Mouse (Mus musculus) forebrain, embryonic 10.5 days (tissue): ENCODE measurements around the gene Tmem30a. TPM values are rescaled to one million over a fixed set of nuclear protein-coding genes. Genes with fewer than 3 reads are reported as not detected.

Experiments used
- DNase-seq: peaks from one replicate; pipeline ENCODE4 v3.0.0-alpha.2; 2017; ENCODE audit warnings: low spot score; ENCODE audit errors: extremely low spot score
- H3K27ac ChIP-seq: fragments of 300-500 bp; sonication (generic); 2 replicates; pipeline ENCODE4 v1.5.1; 2016; ENCODE audit warnings: mild to moderate bottlenecking
- H3K27me3 ChIP-seq: fragments of 300-500 bp; sonication (generic); 2 replicates; pipeline ENCODE4 v1.6.1; 2016; ENCODE audit warnings: mild to moderate bottlenecking; ENCODE audit not compliant: poor library complexity, severe bottlenecking
- H3K36me3 ChIP-seq: fragments of 300-500 bp; sonication (generic); replicated peaks from 2 replicates; pipeline ENCODE4 v1.6.1; 2016; ENCODE audit warnings: mild to moderate bottlenecking, moderate library complexity
- H3K4me1 ChIP-seq: fragments of 300-500 bp; sonication (generic); 2 replicates; pipeline ENCODE4 v1.6.1; 2016
- H3K4me3 ChIP-seq: fragments of 300-500 bp; sonication (generic); 2 replicates; pipeline ENCODE4 v1.5.1; 2016; ENCODE audit warnings: mild to moderate bottlenecking, moderate library complexity
- H3K9me3 ChIP-seq: fragments of 300-500 bp; sonication (generic); 2 replicates; pipeline ENCODE4 v1.6.1; 2016; ENCODE audit warnings: mild to moderate bottlenecking, moderate library complexity
- WGBS: fragments of 180-500 bp; shearing (Covaris S2); methylation state at CpG from one replicate; pipeline ENCODE4 v1.1.7; 2016; 5-methylcytosine and 5-hydroxymethylcytosine counted together
- polyA plus RNA-seq: library from polyadenylated mRNA; unstranded; fragments of >200 nt; fragmentation: Nextera tagmentation; extraction: Ambion mirVana; gene quantifications from 2 replicates; pipeline ENCODE4 v1.2.1, GENCODE M21; 2016

Tmem30a gene
- polyA plus RNA-seq, 1 experiment from 2014 or later: 49.5 TPM

DNA sequence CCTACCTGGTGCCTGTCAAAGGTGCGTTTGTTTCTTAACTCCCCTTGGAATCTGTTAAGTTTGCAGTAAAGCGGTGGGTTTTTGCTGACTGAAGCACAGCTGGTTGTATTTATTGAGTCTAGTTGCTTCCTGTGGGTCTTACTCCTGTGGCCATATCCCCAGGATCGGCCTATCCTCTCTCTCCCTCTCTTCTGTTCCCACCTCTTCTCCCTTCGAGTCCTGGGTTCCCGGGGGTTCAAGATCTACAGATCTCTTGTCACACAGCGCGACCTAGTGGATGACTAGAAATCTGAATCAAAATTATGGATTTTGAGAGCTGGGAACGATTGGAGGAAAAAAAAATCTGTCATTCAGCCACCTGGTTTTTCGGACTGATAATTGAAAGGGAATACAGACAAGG lies 72.3 kb downstream of the Tmem30a start:
- 11% methylated on average over 9 of the region's 9 CpGs for WGBS
- Histone ChIP-seq H3K27me3 (peaks cover 65% of the 10 kb centered on the region), H3K4me3 (no peak overlapping the region), H3K4me1 (peaks cover 46% of the 10 kb centered on the region), H3K9me3 (peaks cover 4% of the 10 kb centered on the region; the same call in 1 of the 2 replicates), H3K27ac (no peak overlapping the region), H3K36me3 (no peaks in the 10 kb centered on the region)
- peak; percentile 63 for DNase-seq

DNA sequence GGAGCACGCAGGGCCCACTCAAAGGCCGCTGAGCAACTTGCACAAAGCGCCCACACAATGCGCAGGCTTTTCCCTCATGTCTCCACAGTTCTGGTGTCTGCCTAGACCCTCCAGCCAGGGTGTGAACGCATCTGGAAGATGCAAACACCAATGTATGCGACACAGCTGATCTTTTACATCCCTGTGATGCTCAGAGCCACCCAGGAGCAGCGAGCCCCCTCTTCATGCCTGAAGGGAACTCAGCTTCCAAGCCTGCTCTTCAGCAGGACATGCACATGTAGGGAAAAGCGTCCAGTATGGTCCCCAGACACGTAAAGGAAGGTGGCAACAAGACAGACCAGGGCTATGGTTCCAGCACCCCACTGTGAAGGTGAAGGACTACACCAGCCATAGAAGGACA lies 73.2 kb downstream of the Tmem30a start:
- H3K36me3 ChIP-seq: no peaks in the 10 kb centered on the region
- DNase-seq: no peak
- peaks cover 73% of the 10 kb centered on the region for H3K27me3 ChIP-seq
- peak overlapping the region; percentile 65; the same call in 1 of the 2 replicates for H3K4me3 ChIP-seq
- no peak overlapping the region; the same call in 1 of the 2 replicates for H3K27ac ChIP-seq
- peaks cover 4% of the 10 kb centered on the region; the same call in 1 of the 2 replicates for H3K9me3 ChIP-seq
- peaks cover 50% of the 10 kb centered on the region for H3K4me1 ChIP-seq
- 17% methylated on average over 9 of the region's 9 CpGs for WGBS

GRCm38 (mm10) chr9:79719451-79719850 lies 73.9 kb downstream of the Tmem30a start:
- no peaks in the 10 kb centered on the region for H3K36me3 ChIP-seq
- peak overlapping the region; percentile 83 for H3K27ac ChIP-seq
- peaks cover 77% of the 10 kb centered on the region for H3K27me3 ChIP-seq
- H3K4me3 ChIP-seq: peak overlapping the region; percentile 65
- WGBS: under 1% methylated on average over 28 of the region's 28 CpGs
- peaks cover 57% of the 10 kb centered on the region for H3K4me1 ChIP-seq
- H3K9me3 ChIP-seq: peaks cover 4% of the 10 kb centered on the region; the same call in 1 of the 2 replicates
- DNase-seq: peak; percentile 56

Other genes starting within 250 kb of the Tmem30a start
- 6.7 and 7.4 TPM in 2 replicates for gene Col12a1, start 74.7 kb downstream of the Tmem30a start, polyA plus RNA-seq
- gene Cox7a2, start 33.6 kb downstream of the Tmem30a start, polyA plus RNA-seq: 626 and 635 TPM in 2 replicates
- gene Filip1, start 219.3 kb upstream of the Tmem30a start, polyA plus RNA-seq: 11.9 and 16.3 TPM in 2 replicates